Mouse (Mus musculus) liver, postnatal 0 days (tissue): Measurements from ENCODE around the gene Chd2. TPM values are rescaled to one million over a fixed set of nuclear protein-coding genes. Genes with fewer than 3 reads are reported as not detected.

Experiments
- ATAC-seq: fragments of 200-750 bp; cut with Nextera tagmentation; 2 replicates; pipeline ENCODE4 v1.8.0; 2017; ENCODE audit warnings: mild to moderate bottlenecking, moderate library complexity
- DNase-seq: peaks from one replicate; pipeline ENCODE4 v3.0.0-alpha.2; 2016
- H3K27ac ChIP-seq: fragments of 300-500 bp; sonication (generic); 2 replicates; pipeline ENCODE4 v1.5.1; 2014; ENCODE audit warnings: antibody characterized with exemption, moderate library complexity, mild to moderate bottlenecking, low read depth
- H3K27me3 ChIP-seq: fragments of 300-500 bp; sonication (generic); 2 replicates; pipeline ENCODE4 v1.6.1; 2014; ENCODE audit warnings: low read length, control low read depth, mixed read lengths; ENCODE audit not compliant: insufficient read depth
- H3K36me3 ChIP-seq: fragments of 300-500 bp; sonication (generic); replicated peaks from 2 replicates; pipeline ENCODE4 v1.6.1; 2014; ENCODE audit warnings: mild to moderate bottlenecking, control low read depth, low read length, moderate library complexity, mixed read lengths; ENCODE audit not compliant: insufficient read depth
- H3K4me1 ChIP-seq: fragments of 300-500 bp; sonication (generic); 2 replicates; pipeline ENCODE4 v1.6.1; 2014; ENCODE audit warnings: antibody characterized with exemption, mild to moderate bottlenecking, control low read depth; ENCODE audit not compliant: insufficient read depth
- H3K4me2 ChIP-seq: fragments of 300-500 bp; sonication (generic); 2 replicates; pipeline ENCODE4 v1.6.1; 2014; ENCODE audit warnings: low read depth, mild to moderate bottlenecking, low read length, moderate library complexity, mixed read lengths
- H3K4me3 ChIP-seq: fragments of 300-500 bp; sonication (generic); 2 replicates; pipeline ENCODE4 v1.5.1; 2014; ENCODE audit warnings: low read depth, low read length
- H3K9ac ChIP-seq: fragments of 300-500 bp; sonication (generic); replicated peaks from 2 replicates; pipeline ENCODE4 v1.6.1; 2014; ENCODE audit warnings: mild to moderate bottlenecking, moderate library complexity
- H3K9me3 ChIP-seq: fragments of 300-500 bp; sonication (generic); 2 replicates; pipeline ENCODE4 v1.6.1; 2016; ENCODE audit warnings: mild to moderate bottlenecking, control low read depth, low read length, mixed read lengths
- CTCF ChIP-seq: sonication (generic); IDR thresholded peaks from 2 replicates; pipeline ENCODE4 v1.5.1; 2016; ENCODE audit warnings: antibody characterized with exemption, low read depth
- EP300 ChIP-seq: IDR thresholded peaks from 2 replicates; pipeline ENCODE4 v1.6.1; 2016; ENCODE audit warnings: antibody characterized with exemption, low read depth, mild to moderate bottlenecking
- WGBS: fragments of 180-500 bp; shearing (Covaris S2); extraction: QIAGEN DNeasy Blood & Tissue Kit; methylation state at CpG from one replicate; pipeline ENCODE4 v1.1.7; 2014; ENCODE audit not compliant: insufficient replicate concordance; 5-methylcytosine and 5-hydroxymethylcytosine counted together
- polyA plus RNA-seq: library from polyadenylated mRNA; unstranded; fragments of >200 nt; fragmentation: Nextera tagmentation; extraction: Ambion mirVana; gene quantifications from 2 replicates; pipeline ENCODE4 v1.2.1, GENCODE M21; 2015

Gene Chd2
- polyA plus RNA-seq, 1 experiment from 2014 or later = 17.2 TPM

DNA sequence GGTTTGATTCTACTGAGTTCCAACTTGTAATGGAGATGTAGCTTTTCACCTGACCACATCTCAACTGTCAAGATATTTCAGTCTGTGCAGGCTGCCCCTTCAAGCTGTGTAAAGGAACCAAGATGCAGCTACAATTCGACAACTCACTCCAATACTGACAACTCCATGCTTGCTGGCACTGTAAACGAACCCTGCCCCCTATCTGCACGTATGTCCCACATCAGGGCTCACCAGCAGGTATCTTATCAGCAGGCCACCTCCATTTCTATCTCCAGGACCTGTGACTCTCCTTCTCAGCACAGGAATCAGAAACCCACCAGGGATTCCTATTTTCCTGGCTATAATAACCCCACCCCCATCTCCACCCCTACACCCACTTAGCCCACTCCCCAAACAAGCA, 113.1 kb downstream of the Chd2 start:
- no peak overlapping the region for H3K27ac ChIP-seq
- DNase-seq (no peak), ATAC-seq (no peak)
- H3K4me1 ChIP-seq = no peaks in the 10 kb centered on the region
- no peaks in the 10 kb centered on the region for H3K27me3 ChIP-seq
- no peak overlapping the region for H3K9ac ChIP-seq
- H3K36me3 ChIP-seq = peaks cover 47% of the 10 kb centered on the region
- H3K4me3 ChIP-seq = no peak overlapping the region
- 70% methylated on average over 3 of the region's 3 CpGs for WGBS
- H3K4me2 ChIP-seq = no peak overlapping the region
- H3K9me3 ChIP-seq = no peaks in the 10 kb centered on the region
- TF ChIP-seq EP300 = no peak
- no peak for TF ChIP-seq CTCF

GRCm38 (mm10) chr7:73427794-73428193, 113.8 kb downstream of the Chd2 start:
- Histone ChIP-seq H3K9ac (no peak overlapping the region), H3K36me3 (peaks cover 40% of the 10 kb centered on the region), H3K4me2 (no peak overlapping the region), H3K4me3 (no peak overlapping the region), H3K27ac (no peak overlapping the region), H3K27me3 (no peaks in the 10 kb centered on the region), H3K9me3 (no peaks in the 10 kb centered on the region), H3K4me1 (no peaks in the 10 kb centered on the region)
- 94% methylated on average over 6 of the region's 6 CpGs for WGBS
- no peak for DNase-seq
- no peak for TF ChIP-seq EP300
- no peak for TF ChIP-seq CTCF
- ATAC-seq = no peak

- H3K9me3 ChIP-seq = no peaks in the 10 kb centered on the region
- H3K9ac ChIP-seq = no peak overlapping the region
- H3K4me2 ChIP-seq = no peak overlapping the region
- ATAC-seq (0 out of 2 replicates have a peak, but pooled peaks have one; percentile 9), DNase-seq (no peak)
- H3K4me3 ChIP-seq = no peak overlapping the region
- no peaks in the 10 kb centered on the region for H3K27me3 ChIP-seq
- H3K4me1 ChIP-seq = no peaks in the 10 kb centered on the region
- H3K27ac ChIP-seq = no peak overlapping the region
- H3K36me3 ChIP-seq = peaks cover 38% of the 10 kb centered on the region
- 70% methylated on average over 8 of the region's 8 CpGs for WGBS
- TF ChIP-seq CTCF (no peak), EP300 (no peak)
Measured at GRCm38 (mm10) chr7:73426752-73427386, 114.8 kb downstream of the Chd2 start.

DNA sequence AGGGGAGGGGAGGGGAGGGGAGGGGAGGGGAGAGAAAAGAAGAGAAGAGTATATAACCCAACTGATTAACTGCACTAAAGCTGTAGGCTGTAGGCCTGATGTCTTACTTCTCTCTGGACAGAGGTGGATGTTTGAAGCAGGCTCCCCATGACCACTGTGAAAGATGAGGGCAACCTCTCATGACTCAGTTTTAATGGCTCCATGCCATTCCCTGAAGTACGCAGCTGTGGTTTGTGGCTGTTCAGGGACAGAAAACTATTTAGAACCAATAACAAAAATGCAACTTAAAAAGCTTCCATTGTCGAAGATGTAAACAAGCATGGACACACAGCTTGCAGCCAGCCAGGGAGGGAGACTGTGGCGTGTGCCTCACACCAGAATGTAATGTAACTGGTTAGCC, 115.4 kb downstream of the Chd2 start:
- DNase-seq (no peak), ATAC-seq (no peak)
- H3K4me2 ChIP-seq = no peak overlapping the region
- no peak overlapping the region for H3K9ac ChIP-seq
- WGBS = 80% methylated on average over 3 of the region's 3 CpGs
- H3K36me3 ChIP-seq = peaks cover 35% of the 10 kb centered on the region
- no peaks in the 10 kb centered on the region for H3K27me3 ChIP-seq
- no peaks in the 10 kb centered on the region for H3K4me1 ChIP-seq
- no peak overlapping the region for H3K27ac ChIP-seq
- no peaks in the 10 kb centered on the region for H3K9me3 ChIP-seq
- TF ChIP-seq EP300 (no peak), CTCF (no peak)
- no peak overlapping the region for H3K4me3 ChIP-seq

- TF ChIP-seq CTCF (no peak), EP300 (no peak)
- Histone ChIP-seq H3K4me2 (no peak overlapping the region), H3K4me1 (no peaks in the 10 kb centered on the region), H3K27me3 (no peaks in the 10 kb centered on the region), H3K27ac (no peak overlapping the region), H3K9ac (no peak overlapping the region), H3K9me3 (no peaks in the 10 kb centered on the region), H3K4me3 (no peak overlapping the region), H3K36me3 (peaks cover 33% of the 10 kb centered on the region)
- no peak for ATAC-seq
- WGBS = 90% methylated on average over 7 of the region's 7 CpGs
- no peak for DNase-seq
Measured at GRCm38 (mm10) chr7:73425451-73425850, 116.2 kb downstream of the Chd2 start.

DNA sequence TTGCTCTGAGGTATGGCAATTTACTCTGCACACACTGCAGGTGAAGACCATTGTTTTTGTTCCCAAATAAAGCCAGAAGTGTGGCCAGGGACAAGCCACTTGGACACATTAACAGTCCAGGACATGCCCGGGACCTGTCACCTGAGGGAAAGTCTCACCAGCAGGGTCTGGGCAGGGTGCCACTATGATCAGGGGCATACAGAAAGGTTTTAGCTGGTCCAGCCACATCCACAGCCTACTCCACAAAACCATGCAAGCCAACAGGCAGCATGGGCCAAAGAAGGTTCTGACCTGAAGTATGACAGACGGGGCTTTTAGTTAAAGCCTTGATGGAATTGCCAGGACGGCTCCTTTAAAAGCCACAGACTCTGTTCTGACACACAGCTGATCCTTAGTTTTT, 116.9 kb downstream of the Chd2 start:
- TF ChIP-seq CTCF = no peak
- Histone ChIP-seq H3K27ac (no peak overlapping the region), H3K4me1 (no peaks in the 10 kb centered on the region), H3K27me3 (no peaks in the 10 kb centered on the region), H3K36me3 (peaks cover 27% of the 10 kb centered on the region), H3K4me2 (no peak overlapping the region), H3K4me3 (no peak overlapping the region), H3K9ac (no peak overlapping the region), H3K9me3 (no peaks in the 10 kb centered on the region)
- DNase-seq (no peak), ATAC-seq (no peak)
- 68% methylated on average over 3 of the region's 3 CpGs for WGBS

GRCm38 (mm10) chr7:73424243-73424642, 117.4 kb downstream of the Chd2 start:
- WGBS = 51% methylated on average over 3 of the region's 3 CpGs
- Histone ChIP-seq H3K4me3 (no peak overlapping the region), H3K27me3 (no peaks in the 10 kb centered on the region), H3K36me3 (peaks cover 23% of the 10 kb centered on the region), H3K4me2 (no peak overlapping the region), H3K9me3 (no peaks in the 10 kb centered on the region), H3K9ac (no peak overlapping the region), H3K4me1 (no peaks in the 10 kb centered on the region), H3K27ac (no peak overlapping the region)
- ATAC-seq = no peak
- DNase-seq = no peak
- TF ChIP-seq CTCF (no peak), EP300 (no peak)
